Mouse (Mus musculus) cerebellum, adult 11 months (tissue): ENCODE measurements around the gene 1700024P04Rik.

Experiments used
- DNase-seq: peaks from one replicate; pipeline ENCODE4 v3.0.0; 2022

Gene 1700024P04Rik

GRCm38 (mm10) chr13:98963612-98964011, 20.8 kb downstream of the 1700024P04Rik start:
- no peak for DNase-seq

GRCm38 (mm10) chr13:98958177-98958576, 26.2 kb downstream of the 1700024P04Rik start:
- DNase-seq: no peak

- no peak for DNase-seq
Measured at GRCm38 (mm10) chr13:98956209-98956608, 28.2 kb downstream of the 1700024P04Rik start.

GRCm38 (mm10) chr13:98955676-98956075, 28.7 kb downstream of the 1700024P04Rik start:
- DNase-seq: no peak

- no peak for DNase-seq
Measured at GRCm38 (mm10) chr13:98955226-98955625, 29.1 kb downstream of the 1700024P04Rik start.

- peak; percentile 11 for DNase-seq
Measured at GRCm38 (mm10) chr13:98953830-98954229, 30.5 kb downstream of the 1700024P04Rik start.

- DNase-seq: no peak
Measured at GRCm38 (mm10) chr13:98951951-98952350, 32.4 kb downstream of the 1700024P04Rik start.

GRCm38 (mm10) chr13:98948146-98948545, 36.2 kb downstream of the 1700024P04Rik start:
- DNase-seq: no peak

GRCm38 (mm10) chr13:98946434-98946833, 37.9 kb downstream of the 1700024P04Rik start:
- no peak for DNase-seq

GRCm38 (mm10) chr13:98945908-98946307, 38.5 kb downstream of the 1700024P04Rik start:
- DNase-seq: no peak

- no peak for DNase-seq
Measured at GRCm38 (mm10) chr13:98945381-98945780, 39.0 kb downstream of the 1700024P04Rik start.

- no peak for DNase-seq
Measured at GRCm38 (mm10) chr13:98944620-98945081, 39.7 kb downstream of the 1700024P04Rik start.

- DNase-seq: no peak
Measured at GRCm38 (mm10) chr13:98942360-98942759, 42.0 kb downstream of the 1700024P04Rik start.

- DNase-seq: no peak
Measured at GRCm38 (mm10) chr13:98941829-98942343, 42.5 kb downstream of the 1700024P04Rik start.

GRCm38 (mm10) chr13:98937108-98937507, 47.3 kb downstream of the 1700024P04Rik start:
- no peak for DNase-seq
